Mouse (Mus musculus): ENCODE results near the gene Lpin2. TPM values are rescaled to one million over a fixed set of nuclear protein-coding genes. Genes with fewer than 3 reads are reported as not detected.

Lpin2 gene
- polyA plus RNA-seq, 2 experiments, result 31.4 to 36.1 TPM

DNA sequence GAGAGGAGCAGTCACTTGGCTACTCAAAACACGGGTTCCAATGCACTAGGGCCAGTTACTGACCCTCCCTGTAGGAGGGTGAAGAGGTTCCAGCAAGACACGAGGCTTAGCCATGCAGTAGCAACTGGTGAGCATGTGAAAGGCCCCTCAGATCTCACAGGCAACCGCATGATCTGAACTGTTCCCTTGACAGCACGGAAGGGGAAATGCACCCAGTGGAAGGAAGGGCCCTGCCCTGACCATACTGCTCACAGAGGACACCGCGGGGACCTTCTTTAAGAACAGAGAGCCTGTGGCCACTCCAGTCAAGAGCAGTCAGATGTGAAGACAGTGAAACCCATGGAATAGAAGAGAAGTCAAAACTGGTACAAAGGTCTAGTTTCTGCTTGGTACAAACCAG, 80.8 kb downstream of the Lpin2 start:
- ATAC-seq (ENCODE audit: low FRiP score, low read depth), result no peak
- WGBS, result 92% methylated on average over 6 of the region's 6 CpGs
- Histone ChIP-seq H3K9me3 (ENCODE audit: control insufficient read depth, low read length) (no peaks in the 10 kb centered on the region), H3K4me1 (ENCODE audit: control insufficient read depth, insufficient read depth, low read length) (no peaks in the 10 kb centered on the region), H3K4me2 (replicated peaks; ENCODE audit: low read depth, low read length, severe bottlenecking) (no peak overlapping the region), H3K4me3 (replicated peaks; ENCODE audit: low read length) (no peak overlapping the region), H3K36me3 (ENCODE audit: control insufficient read depth, insufficient read depth, low read length) (no peaks in the 10 kb centered on the region), H3K27me3 (ENCODE audit: control insufficient read depth, insufficient read depth, low read length) (no peaks in the 10 kb centered on the region), H3K9ac (ENCODE audit: low read depth, low read length, severe bottlenecking) (no peak overlapping the region), H3K27ac (replicated peaks; ENCODE audit: low read depth, low read length) (no peak overlapping the region)
- no peak for TF ChIP-seq POLR2A (IDR thresholded peaks at IDR 0.05; ENCODE audit: borderline replicate concordance, extremely low read depth, insufficient read depth, insufficient read length)
- no peak for DNase-seq (ENCODE audit: low spot score)

DNA sequence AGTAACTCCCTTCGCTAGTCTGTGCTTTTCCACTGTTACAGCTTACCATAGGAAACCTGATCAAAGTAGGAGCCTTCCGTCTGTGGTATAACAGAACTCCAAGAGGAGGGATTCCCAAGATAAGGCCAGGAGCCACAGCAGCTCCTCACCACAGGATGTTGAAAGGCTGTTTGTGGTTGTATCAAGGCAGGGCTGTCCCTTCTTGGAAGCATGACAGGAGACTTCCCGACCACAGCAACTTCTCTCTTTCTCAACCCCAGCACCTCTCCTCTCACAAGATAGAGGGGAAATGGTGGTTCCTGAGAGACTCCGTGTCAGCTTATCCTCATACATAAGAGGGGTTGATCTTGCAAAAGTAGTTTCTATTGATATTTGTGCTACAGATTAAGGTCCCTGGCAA, 82.4 kb downstream of the Lpin2 start:
- H3K9ac ChIP-seq (ENCODE audit: low read depth, low read length, severe bottlenecking), result no peak overlapping the region
- H3K9me3 ChIP-seq (ENCODE audit: control insufficient read depth, low read length), result no peaks in the 10 kb centered on the region
- ATAC-seq (ENCODE audit: low FRiP score, low read depth) (no peak), DNase-seq (ENCODE audit: low spot score) (no peak)
- no peak overlapping the region for H3K27ac ChIP-seq (replicated peaks; ENCODE audit: low read depth, low read length)
- WGBS, result 86% methylated on average over 4 of the region's 4 CpGs
- H3K36me3 ChIP-seq (ENCODE audit: control insufficient read depth, insufficient read depth, low read length), result no peaks in the 10 kb centered on the region
- H3K4me1 ChIP-seq (ENCODE audit: control insufficient read depth, insufficient read depth, low read length), result no peaks in the 10 kb centered on the region
- H3K4me3 ChIP-seq (replicated peaks; ENCODE audit: low read length), result no peak overlapping the region
- no peak overlapping the region for H3K4me2 ChIP-seq (replicated peaks; ENCODE audit: low read depth, low read length, severe bottlenecking)
- no peak for TF ChIP-seq POLR2A (IDR thresholded peaks at IDR 0.05; ENCODE audit: borderline replicate concordance, extremely low read depth, insufficient read depth, insufficient read length)
- no peaks in the 10 kb centered on the region for H3K27me3 ChIP-seq (ENCODE audit: control insufficient read depth, insufficient read depth, low read length)

- DNase-seq (ENCODE audit: low spot score) (no peak), ATAC-seq (ENCODE audit: low FRiP score, low read depth) (no peak)
- no peaks in the 10 kb centered on the region for H3K36me3 ChIP-seq (ENCODE audit: control insufficient read depth, insufficient read depth, low read length)
- no peaks in the 10 kb centered on the region for H3K9me3 ChIP-seq (ENCODE audit: control insufficient read depth, low read length)
- no peak for TF ChIP-seq POLR2A (IDR thresholded peaks at IDR 0.05; ENCODE audit: borderline replicate concordance, extremely low read depth, insufficient read depth, insufficient read length)
- no peak overlapping the region for H3K4me3 ChIP-seq (replicated peaks; ENCODE audit: low read length)
- H3K27ac ChIP-seq (replicated peaks; ENCODE audit: low read depth, low read length), result no peak overlapping the region
- no peaks in the 10 kb centered on the region for H3K4me1 ChIP-seq (ENCODE audit: control insufficient read depth, insufficient read depth, low read length)
- no peak overlapping the region for H3K4me2 ChIP-seq (replicated peaks; ENCODE audit: low read depth, low read length, severe bottlenecking)
- 66% methylated on average over 5 of the region's 5 CpGs for WGBS
- no peak overlapping the region for H3K9ac ChIP-seq (ENCODE audit: low read depth, low read length, severe bottlenecking)
- H3K27me3 ChIP-seq (ENCODE audit: control insufficient read depth, insufficient read depth, low read length), result no peaks in the 10 kb centered on the region
Observed at GRCm38 (mm10) chr17:71265336-71266051, 83.1 kb downstream of the Lpin2 start.

DNA sequence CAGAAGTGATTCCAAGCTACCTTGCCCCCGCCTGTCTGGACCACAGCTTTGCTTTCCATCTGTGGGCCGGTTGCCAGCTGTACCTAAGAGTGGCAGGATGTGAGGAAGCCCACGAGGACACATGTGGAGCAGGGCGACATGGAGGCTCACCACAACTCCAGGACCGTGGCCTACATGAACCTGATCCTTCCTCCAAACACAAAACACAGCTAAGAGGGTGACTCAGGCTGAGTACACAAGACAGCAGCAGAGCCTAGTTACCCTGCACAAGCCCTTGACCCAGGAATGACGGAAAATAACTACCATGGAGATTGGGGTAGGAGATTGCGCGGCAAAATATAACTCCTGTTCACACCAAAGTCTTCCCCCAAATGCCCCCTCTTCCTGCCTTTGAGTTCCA, 85.0 kb downstream of the Lpin2 start:
- no peak for TF ChIP-seq POLR2A (IDR thresholded peaks at IDR 0.05; ENCODE audit: borderline replicate concordance, extremely low read depth, insufficient read depth, insufficient read length)
- no peaks in the 10 kb centered on the region for H3K4me1 ChIP-seq (ENCODE audit: control insufficient read depth, insufficient read depth, low read length)
- no peak overlapping the region for H3K9ac ChIP-seq (ENCODE audit: low read depth, low read length, severe bottlenecking)
- H3K27ac ChIP-seq (replicated peaks; ENCODE audit: low read depth, low read length), result no peak overlapping the region
- no peaks in the 10 kb centered on the region for H3K27me3 ChIP-seq (ENCODE audit: control insufficient read depth, insufficient read depth, low read length)
- H3K36me3 ChIP-seq (ENCODE audit: control insufficient read depth, insufficient read depth, low read length), result no peaks in the 10 kb centered on the region
- no peak overlapping the region for H3K4me3 ChIP-seq (replicated peaks; ENCODE audit: low read length)
- ATAC-seq (ENCODE audit: low FRiP score, low read depth) (no peak), DNase-seq (ENCODE audit: low spot score) (no peak)
- H3K4me2 ChIP-seq (replicated peaks; ENCODE audit: low read depth, low read length, severe bottlenecking), result no peak overlapping the region
- H3K9me3 ChIP-seq (ENCODE audit: control insufficient read depth, low read length), result no peaks in the 10 kb centered on the region
- WGBS, result 86% methylated on average over 8 of the region's 8 CpGs

GRCm38 (mm10) chr17:71268152-71268551, 85.8 kb downstream of the Lpin2 start:
- Histone ChIP-seq H3K4me3 (replicated peaks; ENCODE audit: low read length) (no peak overlapping the region), H3K4me2 (replicated peaks; ENCODE audit: low read depth, low read length, severe bottlenecking) (no peak overlapping the region), H3K4me1 (ENCODE audit: control insufficient read depth, insufficient read depth, low read length) (no peaks in the 10 kb centered on the region), H3K27ac (replicated peaks; ENCODE audit: low read depth, low read length) (no peak overlapping the region), H3K9ac (ENCODE audit: low read depth, low read length, severe bottlenecking) (no peak overlapping the region), H3K27me3 (ENCODE audit: control insufficient read depth, insufficient read depth, low read length) (no peaks in the 10 kb centered on the region), H3K36me3 (ENCODE audit: control insufficient read depth, insufficient read depth, low read length) (no peaks in the 10 kb centered on the region; the same call in 1 of the 2 replicates), H3K9me3 (ENCODE audit: control insufficient read depth, low read length) (no peaks in the 10 kb centered on the region)
- ATAC-seq (ENCODE audit: low FRiP score, low read depth), result no peak
- TF ChIP-seq POLR2A (IDR thresholded peaks at IDR 0.05; ENCODE audit: borderline replicate concordance, extremely low read depth, insufficient read depth, insufficient read length), result no peak
- DNase-seq (ENCODE audit: low spot score), result no peak
- WGBS, result 91% methylated on average over 10 of the region's 10 CpGs

Measured in limb, embryonic 14.5 days (tissue).